Mouse (Mus musculus): ENCODE measurements around the gene Uba3. TPM values are rescaled to one million over a fixed set of nuclear protein-coding genes. Genes with fewer than 3 reads are reported as not detected.

Uba3 gene
- 79.9 and 85.7 TPM in 2 replicates for polyA plus RNA-seq (2014; fragmentation: Nextera tagmentation; extraction: Ambion mirVana)

DNA sequence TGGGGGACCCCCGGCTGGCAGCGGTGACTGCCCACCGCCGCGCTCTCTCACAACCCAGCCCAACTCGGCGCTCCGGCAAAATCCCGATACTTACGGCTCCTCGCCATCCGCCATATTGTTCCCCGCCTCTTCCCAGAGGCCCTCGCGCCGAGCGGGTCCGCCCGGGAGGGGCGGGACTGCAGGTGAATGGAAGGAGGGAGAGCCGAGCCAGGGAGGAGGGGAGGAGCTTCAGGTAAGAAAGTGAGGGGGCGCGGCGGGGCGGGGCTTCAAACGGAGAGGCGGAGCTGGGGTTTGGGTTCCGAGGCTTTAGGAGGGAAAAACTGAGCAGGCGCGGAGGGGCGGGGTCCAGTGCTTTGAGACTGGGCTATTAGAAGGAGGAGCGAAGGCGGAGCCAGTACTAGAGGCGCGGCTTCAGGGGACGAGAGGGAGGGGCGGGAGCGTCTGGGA is at the start of gene Uba3:
Gene Uba3, minus strand, starts transcription at position 209 of the 447 bp plus-strand sequence.
- Histone ChIP-seq H3K27ac (ENCODE audit: low read length) (peak within 1 kb of the TSS; percentile 84), H3K4me1 (ENCODE audit: control insufficient read depth, insufficient read depth, low read length) (0 out of 2 replicates have a peak, but pooled peaks cover 8% of the 10 kb centered on the region), H3K4me2 (replicated peaks; ENCODE audit: low read depth, low read length) (peak within 1 kb of the TSS; percentile 44), H3K9me3 (ENCODE audit: control insufficient read depth, low read depth, low read length) (no peaks in the 10 kb centered on the region), H3K4me3 (ENCODE audit: low read depth, low read length) (peak within 1 kb of the TSS; percentile 91), H3K27me3 (ENCODE audit: control insufficient read depth, insufficient read depth, low read length) (no peaks in the 10 kb centered on the region), H3K9ac (replicated peaks; ENCODE audit: low read depth, low read length) (peak within 1 kb of the TSS; percentile 96), H3K36me3 (ENCODE audit: control insufficient read depth, insufficient read depth, low read length) (peaks cover 2% of the 10 kb centered on the region; the same call in 1 of the 2 replicates)
- under 1% methylated on average over 38 of the region's 38 CpGs for WGBS
- ATAC-seq (ENCODE audit: insufficient number of reproducible peaks, insufficient read depth, low FRiP score, low read depth): peak; percentile 97

- no peaks in the 10 kb centered on the region for H3K27me3 ChIP-seq (ENCODE audit: control insufficient read depth, insufficient read depth, low read length)
- ATAC-seq (ENCODE audit: insufficient number of reproducible peaks, insufficient read depth, low FRiP score, low read depth): no peak
- H3K27ac ChIP-seq (ENCODE audit: low read length): no peak within 1 kb of the TSS
- no peak within 1 kb of the TSS for H3K9ac ChIP-seq (replicated peaks; ENCODE audit: low read depth, low read length)
- 12% methylated on average over 9 of the region's 9 CpGs for WGBS
- H3K4me2 ChIP-seq (replicated peaks; ENCODE audit: low read depth, low read length): no peak within 1 kb of the TSS
- H3K4me3 ChIP-seq (ENCODE audit: low read depth, low read length): no peak within 1 kb of the TSS
- no peaks in the 10 kb centered on the region for H3K4me1 ChIP-seq (ENCODE audit: control insufficient read depth, insufficient read depth, low read length)
- no peaks in the 10 kb centered on the region for H3K9me3 ChIP-seq (ENCODE audit: control insufficient read depth, low read depth, low read length)
- no peaks in the 10 kb centered on the region for H3K36me3 ChIP-seq (ENCODE audit: control insufficient read depth, insufficient read depth, low read length)
Measured at GRCm38 (mm10) chr6:97252711-97253221, 47.3 kb upstream of the Uba3 start, which contains the start of gene Lmod3. Gene Lmod3 (minus strand): TSS chr6:97252759.

DNA sequence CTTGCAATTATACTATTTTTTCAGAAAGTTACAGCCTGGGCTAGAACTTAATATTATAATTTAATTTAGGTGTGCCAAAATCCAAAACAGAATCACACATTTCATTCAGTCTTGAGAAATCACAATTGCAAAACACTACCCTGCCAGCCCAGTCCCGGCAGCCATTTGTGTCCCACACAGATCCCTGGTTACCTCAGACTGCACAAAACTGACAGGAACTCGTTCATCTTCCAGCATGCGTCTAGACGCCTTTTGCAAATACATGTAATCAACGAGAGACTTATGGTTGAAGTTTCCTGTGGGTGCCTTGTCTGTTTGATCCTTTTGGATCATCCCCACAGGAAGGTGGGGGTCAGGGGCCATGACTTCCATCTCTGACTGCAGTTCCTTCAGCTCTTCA is 46.6 kb upstream of the Uba3 start:
- WGBS: 25% methylated on average over 5 of the region's 5 CpGs
- Histone ChIP-seq H3K4me3 (ENCODE audit: low read depth, low read length) (no peak overlapping the region), H3K4me2 (replicated peaks; ENCODE audit: low read depth, low read length) (no peak overlapping the region), H3K9me3 (ENCODE audit: control insufficient read depth, low read depth, low read length) (no peaks in the 10 kb centered on the region), H3K27me3 (ENCODE audit: control insufficient read depth, insufficient read depth, low read length) (no peaks in the 10 kb centered on the region), H3K9ac (replicated peaks; ENCODE audit: low read depth, low read length) (no peak overlapping the region), H3K36me3 (ENCODE audit: control insufficient read depth, insufficient read depth, low read length) (no peaks in the 10 kb centered on the region), H3K27ac (ENCODE audit: low read length) (no peak overlapping the region), H3K4me1 (ENCODE audit: control insufficient read depth, insufficient read depth, low read length) (no peaks in the 10 kb centered on the region)
- no peak for ATAC-seq (ENCODE audit: insufficient number of reproducible peaks, insufficient read depth, low FRiP score, low read depth)

GRCm38 (mm10) chr6:97250966-97251365 is 45.5 kb upstream of the Uba3 start:
- no peak overlapping the region for H3K4me3 ChIP-seq (ENCODE audit: low read depth, low read length)
- no peak overlapping the region for H3K27ac ChIP-seq (ENCODE audit: low read length)
- H3K27me3 ChIP-seq (ENCODE audit: control insufficient read depth, insufficient read depth, low read length): no peaks in the 10 kb centered on the region
- no peak overlapping the region for H3K4me2 ChIP-seq (replicated peaks; ENCODE audit: low read depth, low read length)
- 41% methylated on average over 6 of the region's 6 CpGs for WGBS
- ATAC-seq (ENCODE audit: insufficient number of reproducible peaks, insufficient read depth, low FRiP score, low read depth): no peak
- H3K9ac ChIP-seq (replicated peaks; ENCODE audit: low read depth, low read length): no peak overlapping the region
- H3K9me3 ChIP-seq (ENCODE audit: control insufficient read depth, low read depth, low read length): no peaks in the 10 kb centered on the region
- H3K36me3 ChIP-seq (ENCODE audit: control insufficient read depth, insufficient read depth, low read length): no peaks in the 10 kb centered on the region
- no peaks in the 10 kb centered on the region for H3K4me1 ChIP-seq (ENCODE audit: control insufficient read depth, insufficient read depth, low read length)

DNA sequence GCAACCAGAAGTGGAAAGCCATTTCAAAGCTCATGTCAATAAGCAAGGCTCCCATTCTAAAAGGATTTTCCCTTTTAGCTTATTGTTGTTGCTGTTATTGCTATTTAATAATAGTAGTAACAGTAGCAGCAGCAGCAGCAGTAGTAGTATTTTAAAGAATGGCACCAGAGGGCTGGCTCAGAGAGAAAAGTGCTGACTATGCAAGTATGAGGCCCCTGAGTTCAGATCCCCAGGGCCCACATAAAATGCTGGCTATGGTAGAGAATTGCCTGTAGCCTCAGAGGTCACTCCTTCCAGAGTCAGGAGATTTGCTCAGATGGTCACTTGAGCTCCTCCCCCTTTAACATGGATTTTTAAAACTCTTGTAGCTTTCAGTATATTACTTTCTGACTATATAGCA is 39.8 kb upstream of the Uba3 start:
- Histone ChIP-seq H3K4me1 (ENCODE audit: control insufficient read depth, insufficient read depth, low read length) (no peaks in the 10 kb centered on the region), H3K4me3 (ENCODE audit: low read depth, low read length) (no peak overlapping the region), H3K36me3 (ENCODE audit: control insufficient read depth, insufficient read depth, low read length) (no peaks in the 10 kb centered on the region), H3K9me3 (ENCODE audit: control insufficient read depth, low read depth, low read length) (no peaks in the 10 kb centered on the region), H3K27me3 (ENCODE audit: control insufficient read depth, insufficient read depth, low read length) (no peaks in the 10 kb centered on the region), H3K27ac (ENCODE audit: low read length) (no peak overlapping the region), H3K4me2 (replicated peaks; ENCODE audit: low read depth, low read length) (no peak overlapping the region), H3K9ac (replicated peaks; ENCODE audit: low read depth, low read length) (no peak overlapping the region)
- ATAC-seq (ENCODE audit: insufficient number of reproducible peaks, insufficient read depth, low FRiP score, low read depth): no peak

- no peak overlapping the region for H3K9ac ChIP-seq (replicated peaks; ENCODE audit: low read depth, low read length)
- no peak overlapping the region for H3K4me3 ChIP-seq (ENCODE audit: low read depth, low read length)
- WGBS: 81% methylated on average over 4 of the region's 4 CpGs
- no peak overlapping the region for H3K4me2 ChIP-seq (replicated peaks; ENCODE audit: low read depth, low read length)
- H3K27ac ChIP-seq (ENCODE audit: low read length): no peak overlapping the region
- no peaks in the 10 kb centered on the region for H3K36me3 ChIP-seq (ENCODE audit: control insufficient read depth, insufficient read depth, low read length)
- H3K9me3 ChIP-seq (ENCODE audit: control insufficient read depth, low read depth, low read length): no peaks in the 10 kb centered on the region; the same call in 1 of the 2 replicates
- no peak for ATAC-seq (ENCODE audit: insufficient number of reproducible peaks, insufficient read depth, low FRiP score, low read depth)
- H3K4me1 ChIP-seq (ENCODE audit: control insufficient read depth, insufficient read depth, low read length): no peaks in the 10 kb centered on the region
- H3K27me3 ChIP-seq (ENCODE audit: control insufficient read depth, insufficient read depth, low read length): no peaks in the 10 kb centered on the region
Measured at GRCm38 (mm10) chr6:97242522-97242921, 37.1 kb upstream of the Uba3 start.

- Histone ChIP-seq H3K9me3 (ENCODE audit: control insufficient read depth, low read depth, low read length) (no peaks in the 10 kb centered on the region; the same call in 1 of the 2 replicates), H3K27ac (ENCODE audit: low read length) (no peak overlapping the region), H3K4me1 (ENCODE audit: control insufficient read depth, insufficient read depth, low read length) (no peaks in the 10 kb centered on the region), H3K9ac (replicated peaks; ENCODE audit: low read depth, low read length) (no peak overlapping the region), H3K36me3 (ENCODE audit: control insufficient read depth, insufficient read depth, low read length) (no peaks in the 10 kb centered on the region), H3K27me3 (ENCODE audit: control insufficient read depth, insufficient read depth, low read length) (no peaks in the 10 kb centered on the region), H3K4me2 (replicated peaks; ENCODE audit: low read depth, low read length) (no peak overlapping the region), H3K4me3 (ENCODE audit: low read depth, low read length) (no peak overlapping the region)
- no peak for ATAC-seq (ENCODE audit: insufficient number of reproducible peaks, insufficient read depth, low FRiP score, low read depth)
- WGBS: 75% methylated on average over 5 of the region's 5 CpGs
Measured at GRCm38 (mm10) chr6:97240092-97240491, 34.6 kb upstream of the Uba3 start.

DNA sequence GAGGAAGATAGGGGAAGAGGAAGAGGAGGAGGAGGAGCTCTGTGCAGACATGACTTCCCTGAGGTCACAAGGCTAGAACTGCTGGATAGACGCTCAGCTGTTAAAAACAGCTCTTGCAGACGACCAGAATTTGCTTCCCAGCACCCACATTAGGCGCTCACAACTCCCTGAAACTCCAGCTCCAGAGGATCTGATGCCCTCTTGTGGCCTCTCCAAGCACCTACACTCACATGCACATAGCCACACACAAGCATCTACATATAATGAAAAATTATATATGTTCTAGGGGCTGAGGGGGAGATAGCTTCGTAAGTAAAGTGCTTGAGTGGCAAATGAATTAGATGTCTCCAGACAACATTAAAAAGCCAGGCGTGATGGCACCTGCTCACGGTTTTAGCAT is 33.9 kb upstream of the Uba3 start:
- no peak overlapping the region for H3K27ac ChIP-seq (ENCODE audit: low read length)
- H3K27me3 ChIP-seq (ENCODE audit: control insufficient read depth, insufficient read depth, low read length): no peaks in the 10 kb centered on the region
- no peaks in the 10 kb centered on the region for H3K4me1 ChIP-seq (ENCODE audit: control insufficient read depth, insufficient read depth, low read length)
- WGBS: 91% methylated on average over 6 of the region's 6 CpGs
- ATAC-seq (ENCODE audit: insufficient number of reproducible peaks, insufficient read depth, low FRiP score, low read depth): no peak
- H3K4me3 ChIP-seq (ENCODE audit: low read depth, low read length): no peak overlapping the region
- no peak overlapping the region for H3K9ac ChIP-seq (replicated peaks; ENCODE audit: low read depth, low read length)
- no peaks in the 10 kb centered on the region for H3K36me3 ChIP-seq (ENCODE audit: control insufficient read depth, insufficient read depth, low read length)
- H3K4me2 ChIP-seq (replicated peaks; ENCODE audit: low read depth, low read length): no peak overlapping the region
- no peaks in the 10 kb centered on the region; the same call in 1 of the 2 replicates for H3K9me3 ChIP-seq (ENCODE audit: control insufficient read depth, low read depth, low read length)

- H3K9ac ChIP-seq (replicated peaks; ENCODE audit: low read depth, low read length): no peak overlapping the region
- H3K4me2 ChIP-seq (replicated peaks; ENCODE audit: low read depth, low read length): no peak overlapping the region
- H3K36me3 ChIP-seq (ENCODE audit: control insufficient read depth, insufficient read depth, low read length): peaks cover 8% of the 10 kb centered on the region
- 96% methylated on average over 5 of the region's 5 CpGs for WGBS
- H3K27me3 ChIP-seq (ENCODE audit: control insufficient read depth, insufficient read depth, low read length): no peaks in the 10 kb centered on the region
- no peak for ATAC-seq (ENCODE audit: insufficient number of reproducible peaks, insufficient read depth, low FRiP score, low read depth)
- no peak overlapping the region for H3K4me3 ChIP-seq (ENCODE audit: low read depth, low read length)
- no peaks in the 10 kb centered on the region for H3K4me1 ChIP-seq (ENCODE audit: control insufficient read depth, insufficient read depth, low read length)
- H3K27ac ChIP-seq (ENCODE audit: low read length): no peak overlapping the region
- H3K9me3 ChIP-seq (ENCODE audit: control insufficient read depth, low read depth, low read length): no peaks in the 10 kb centered on the region; the same call in 1 of the 2 replicates
Measured at GRCm38 (mm10) chr6:97236088-97236487, 30.6 kb upstream of the Uba3 start.

Measured in stomach, embryonic 14.5 days (tissue).